13 mouse cellular contexts compared by ENCODE assay signal in genomic region chr6:125061493-125061892, GRCm38 (mm10). TPM values are rescaled to one million over a fixed set of nuclear protein-coding genes. Genes with fewer than 3 reads are reported as not detected.
A peak's percentile ranks its signal among the peaks of the same experiment; 100 is the strongest.
DNase-seq lines count a peak whose midpoint lies in the region; ATAC-seq and TF ChIP-seq lines count a peak whose summit lies in the region.
"Had no signal": no experiment of that assay in that cellular context is flagged by ENCODE, and none has a peak within 500 bp of the region (broad histone marks: within the 10 kb centered on the region; RNA-seq: fewer than 3 reads in every experiment).

No protein-coding gene starts in this region.

- no peak for TF ChIP-seq EP300 in lung, postnatal 0 days (IDR thresholded peaks at IDR 0.05)

- no peak for DNase-seq in heart, postnatal 14 days
- no peak for DNase-seq in lung, postnatal 0 days (ENCODE audit: low spot score)
- DNase-seq in embryonic facial prominence, embryonic 11.5 days (ENCODE audit: low spot score), result peak; percentile 29
- DNase-seq in adrenal gland, postnatal 4 days (ENCODE audit: low spot score in 2 of 2), result no peak
- no peak for DNase-seq in gastrocnemius, adult 8-10 months (ENCODE audit: low spot score in 2 of 2)
- DNase-seq: cerebellum, postnatal 14 days; gastrocnemius, postnatal 10 days; liver, embryonic 13.5 days; right cerebral cortex, postnatal 4 days had no signal

- intact Hi-C loops in heart, postnatal 14 days (cut with DNase I), result no loop called here

- H3K36me3 ChIP-seq in heart, embryonic 13.5 days, result no peaks in the 10 kb centered on the region
- H3K36me3 ChIP-seq in lung, embryonic 15.5 days, result no peaks in the 10 kb centered on the region
- H3K36me3 ChIP-seq in lung, postnatal 0 days (ENCODE audit: insufficient read depth, low read length), result 0 out of 2 replicates have a peak, but pooled peaks cover 3% of the 10 kb centered on the region
- H3K36me3 ChIP-seq in embryonic facial prominence, embryonic 11.5 days (replicated peaks; ENCODE audit: control insufficient read depth, insufficient read depth, low read depth, low read length), result no peaks in the 10 kb centered on the region
- H3K36me3 ChIP-seq: liver, embryonic 13.5 days had no signal

- H3K9ac ChIP-seq in heart, embryonic 13.5 days, result 0 out of 2 replicates have a peak overlapping the region, but pooled peaks have one; percentile 47
- no peak overlapping the region for H3K9ac ChIP-seq in lung, embryonic 15.5 days
- H3K9ac ChIP-seq in lung, postnatal 0 days (replicated peaks; ENCODE audit: low read depth), result no peak overlapping the region
- no peak overlapping the region; the same call in 1 of the 2 replicates for H3K9ac ChIP-seq in embryonic facial prominence, embryonic 11.5 days (replicated peaks; ENCODE audit: low read length)
- H3K9ac ChIP-seq: liver, embryonic 13.5 days had no signal

- no peak for ATAC-seq in heart, embryonic 13.5 days (ENCODE audit: extremely low read depth, insufficient number of reproducible peaks, low FRiP score, low TSS enrichment)
- ATAC-seq in lung, embryonic 15.5 days (ENCODE audit: borderline replicate concordance, extremely low read depth, low FRiP score, low TSS enrichment), result 0 out of 2 replicates have a peak, but pooled peaks have one; percentile 47
- no peak for ATAC-seq in lung, postnatal 0 days
- peak; percentile 69; the same call in 1 of the 2 replicates for ATAC-seq in embryonic facial prominence, embryonic 11.5 days (replicated peaks; ENCODE audit: insufficient number of reproducible peaks, low FRiP score, low TSS enrichment, low read depth)
- peak; percentile 24; the same call in 1 of the 2 replicates for ATAC-seq in megakaryocyte-erythroid progenitor cell, adult 5-6 weeks (replicated peaks; ENCODE audit: low FRiP score, low TSS enrichment, poor library complexity, severe bottlenecking)

- no peak for TF ChIP-seq CTCF in lung, postnatal 0 days (IDR thresholded peaks at IDR 0.05)

- no peak overlapping the region for H3K27ac ChIP-seq in heart, embryonic 13.5 days (replicated peaks)
- H3K27ac ChIP-seq in lung, embryonic 15.5 days, result no peak overlapping the region
- H3K27ac ChIP-seq in lung, postnatal 0 days (ENCODE audit: low read length), result no peak overlapping the region
- no peak overlapping the region for H3K27ac ChIP-seq in embryonic facial prominence, embryonic 11.5 days (replicated peaks; ENCODE audit: low read depth, low read length)
- H3K27ac ChIP-seq: left cerebral cortex, adult 2 months; liver, embryonic 13.5 days had no signal

- H3K27me3 ChIP-seq in heart, embryonic 13.5 days (replicated peaks), result peaks cover 34% of the 10 kb centered on the region
- H3K27me3 ChIP-seq in lung, embryonic 15.5 days, result no peaks in the 10 kb centered on the region
- no peaks in the 10 kb centered on the region for H3K27me3 ChIP-seq in lung, postnatal 0 days (replicated peaks; ENCODE audit: insufficient read depth, low read length)
- no peaks in the 10 kb centered on the region for H3K27me3 ChIP-seq in embryonic facial prominence, embryonic 11.5 days (ENCODE audit: control insufficient read depth, insufficient read depth, low read length)

- H3K4me3 ChIP-seq in heart, embryonic 13.5 days, result no peak overlapping the region
- no peak overlapping the region for H3K4me3 ChIP-seq in lung, embryonic 15.5 days
- no peak overlapping the region for H3K4me3 ChIP-seq in lung, postnatal 0 days (ENCODE audit: low read depth, low read length)
- H3K4me3 ChIP-seq in embryonic facial prominence, embryonic 11.5 days (ENCODE audit: low read depth, low read length), result no peak overlapping the region
- H3K4me3 ChIP-seq: left cerebral cortex, adult 2 months; liver, embryonic 13.5 days had no signal

- H3K4me1 ChIP-seq in heart, embryonic 13.5 days, result peaks cover 14% of the 10 kb centered on the region
- peaks cover 5% of the 10 kb centered on the region; the same call in 1 of the 2 replicates for H3K4me1 ChIP-seq in lung, embryonic 15.5 days
- H3K4me1 ChIP-seq in lung, postnatal 0 days (ENCODE audit: insufficient read depth, low read depth, low read length), result no peaks in the 10 kb centered on the region
- H3K4me1 ChIP-seq in embryonic facial prominence, embryonic 11.5 days (ENCODE audit: control insufficient read depth, insufficient read depth, low read length), result no peaks in the 10 kb centered on the region

- H3K9me3 ChIP-seq in heart, embryonic 13.5 days, result no peaks in the 10 kb centered on the region
- no peaks in the 10 kb centered on the region for H3K9me3 ChIP-seq in lung, embryonic 15.5 days
- H3K9me3 ChIP-seq in lung, postnatal 0 days (ENCODE audit: low read length), result no peaks in the 10 kb centered on the region
- no peaks in the 10 kb centered on the region for H3K9me3 ChIP-seq in embryonic facial prominence, embryonic 11.5 days (replicated peaks; ENCODE audit: control insufficient read depth, low read length)
- H3K9me3 ChIP-seq: liver, embryonic 13.5 days had no signal

- 13% methylated on average over 6 of the region's 6 CpGs for WGBS in heart, embryonic 13.5 days
- 22% methylated on average over 6 of the region's 6 CpGs for WGBS in lung, embryonic 15.5 days
- 25% methylated on average over 6 of the region's 6 CpGs for WGBS in lung, postnatal 0 days
- WGBS in embryonic facial prominence, embryonic 11.5 days, result 28% methylated on average over 6 of the region's 6 CpGs

- peak overlapping the region; percentile 25; the same call in 1 of the 2 replicates for H3K4me2 ChIP-seq in heart, embryonic 13.5 days
- H3K4me2 ChIP-seq in lung, embryonic 15.5 days, result no peak overlapping the region
- no peak overlapping the region for H3K4me2 ChIP-seq in lung, postnatal 0 days (replicated peaks; ENCODE audit: low read depth, low read length)
- H3K4me2 ChIP-seq in embryonic facial prominence, embryonic 11.5 days (ENCODE audit: low read depth, low read length), result no peak overlapping the region

RNA-seq across cellular contexts. Expression of gene Lpar5, which starts 6.2 kb away (rescaled TPM):
- polyA plus RNA-seq in heart, embryonic 13.5 days (2015; fragmentation: Nextera tagmentation; extraction: Ambion mirVana), result 0.24 and 0.63 TPM in 2 replicates
- under 1 TPM; 0.41 to 0.83 TPM for total RNA-seq in heart, postnatal 14 days (2021)
- polyA plus RNA-seq in lung, embryonic 15.5 days (2015; fragmentation: Nextera tagmentation; extraction: Ambion mirVana), result 0.38 and 0.69 TPM in 2 replicates
- polyA plus RNA-seq in lung, postnatal 0 days (2015; fragmentation: Nextera tagmentation; extraction: Ambion mirVana), result 0.19 and 0.44 TPM in 2 replicates
- 0.25 and 0.49 TPM in 2 replicates for polyA plus RNA-seq in embryonic facial prominence, embryonic 11.5 days (2014; fragmentation: Nextera tagmentation; extraction: Ambion mirVana)
- total RNA-seq in megakaryocyte-erythroid progenitor cell, adult 5-6 weeks (2014; fragmentation: Nextera tagmentation), result not detected in 2 replicates
- total RNA-seq in megakaryocyte-erythroid progenitor cell, adult 5-6 weeks (2017), result 4.3 TPM in 1 of 2 replicates, not detected in the other
- 1 to 10 TPM in 1 of 2 experiments, under 1 TPM in 1; 0.84 to 1.0 TPM for total RNA-seq in adrenal gland, postnatal 4 days (2021)
- total RNA-seq in gastrocnemius, adult 8-10 months (2022), result under 1 TPM in 1 of 4 experiments, not detected in 3; 0.20 TPM

RNA-seq across cellular contexts. Expression of gene Acrbp, which starts 12.0 kb away (rescaled TPM):
- polyA plus RNA-seq in heart, embryonic 13.5 days (2015; fragmentation: Nextera tagmentation; extraction: Ambion mirVana), result 5.4 and 6.6 TPM in 2 replicates
- 1 to 10 TPM; 3.8 to 4.5 TPM for total RNA-seq in heart, postnatal 14 days (2021)
- 10.8 and 12.9 TPM in 2 replicates for polyA plus RNA-seq in lung, embryonic 15.5 days (2015; fragmentation: Nextera tagmentation; extraction: Ambion mirVana)
- 4.1 and 4.4 TPM in 2 replicates for polyA plus RNA-seq in lung, postnatal 0 days (2015; fragmentation: Nextera tagmentation; extraction: Ambion mirVana)
- polyA plus RNA-seq in embryonic facial prominence, embryonic 11.5 days (2014; fragmentation: Nextera tagmentation; extraction: Ambion mirVana), result 10.0 and 12.5 TPM in 2 replicates
- 8.6 and 16.5 TPM in 2 replicates for total RNA-seq in megakaryocyte-erythroid progenitor cell, adult 5-6 weeks (2014; fragmentation: Nextera tagmentation)
- 0.95 and 8.6 TPM in 2 replicates for total RNA-seq in megakaryocyte-erythroid progenitor cell, adult 5-6 weeks (2017)
- total RNA-seq in adrenal gland, postnatal 4 days (2021), result 1 to 10 TPM; 7.3 to 8.0 TPM
- total RNA-seq in gastrocnemius, adult 8-10 months (2022), result 1 to 10 TPM in 3 of 4 experiments, under 1 TPM in 1; 0.97 to 2.5 (median 1.5) TPM

RNA-seq across cellular contexts. Expression of gene Ing4, which starts 21.9 kb away (rescaled TPM):
- polyA plus RNA-seq in heart, embryonic 13.5 days (2015; fragmentation: Nextera tagmentation; extraction: Ambion mirVana), result 78.2 and 91.2 TPM in 2 replicates
- total RNA-seq in heart, postnatal 14 days (2021), result 10 to 100 TPM; 40.6 to 41.9 TPM
- polyA plus RNA-seq in lung, embryonic 15.5 days (2015; fragmentation: Nextera tagmentation; extraction: Ambion mirVana), result 138 and 149 TPM in 2 replicates
- polyA plus RNA-seq in lung, postnatal 0 days (2015; fragmentation: Nextera tagmentation; extraction: Ambion mirVana), result 100 and 104 TPM in 2 replicates
- polyA plus RNA-seq in embryonic facial prominence, embryonic 11.5 days (2014; fragmentation: Nextera tagmentation; extraction: Ambion mirVana), result 141 and 145 TPM in 2 replicates
- 23.6 and 45.9 TPM in 2 replicates for total RNA-seq in megakaryocyte-erythroid progenitor cell, adult 5-6 weeks (2014; fragmentation: Nextera tagmentation)
- 43.0 and 51.1 TPM in 2 replicates for total RNA-seq in megakaryocyte-erythroid progenitor cell, adult 5-6 weeks (2017)
- total RNA-seq in adrenal gland, postnatal 4 days (2021), result 100 to 1,000 TPM; 118 TPM
- 10 to 100 TPM; 19.8 to 22.3 (median 20.7) TPM for total RNA-seq in gastrocnemius, adult 8-10 months (2022)

RNA-seq across cellular contexts. Expression of gene Chd4, which starts 34.3 kb away (rescaled TPM):
- 57.5 and 67.0 TPM in 2 replicates for polyA plus RNA-seq in heart, embryonic 13.5 days (2015; fragmentation: Nextera tagmentation; extraction: Ambion mirVana)
- 100 to 1,000 TPM; 141 to 145 TPM for total RNA-seq in heart, postnatal 14 days (2021)
- polyA plus RNA-seq in lung, embryonic 15.5 days (2015; fragmentation: Nextera tagmentation; extraction: Ambion mirVana), result 68.5 and 69.3 TPM in 2 replicates
- polyA plus RNA-seq in lung, postnatal 0 days (2015; fragmentation: Nextera tagmentation; extraction: Ambion mirVana), result 53.5 and 59.8 TPM in 2 replicates
- polyA plus RNA-seq in embryonic facial prominence, embryonic 11.5 days (2014; fragmentation: Nextera tagmentation; extraction: Ambion mirVana), result 93.2 and 94.5 TPM in 2 replicates
- total RNA-seq in megakaryocyte-erythroid progenitor cell, adult 5-6 weeks (2014; fragmentation: Nextera tagmentation), result 153 and 188 TPM in 2 replicates
- total RNA-seq in megakaryocyte-erythroid progenitor cell, adult 5-6 weeks (2017), result 438 and 492 TPM in 2 replicates
- total RNA-seq in adrenal gland, postnatal 4 days (2021), result 100 to 1,000 TPM; 227 to 264 TPM
- 10 to 100 TPM; 72.6 to 77.3 (median 74.3) TPM for total RNA-seq in gastrocnemius, adult 8-10 months (2022)

RNA-seq across cellular contexts. Expression of gene Zfp384, which starts 52.5 kb away (rescaled TPM):
- 9.3 and 10.1 TPM in 2 replicates for polyA plus RNA-seq in heart, embryonic 13.5 days (2015; fragmentation: Nextera tagmentation; extraction: Ambion mirVana)
- total RNA-seq in heart, postnatal 14 days (2021), result 10 to 100 TPM; 24.4 to 24.8 TPM
- 21.3 and 24.4 TPM in 2 replicates for polyA plus RNA-seq in lung, embryonic 15.5 days (2015; fragmentation: Nextera tagmentation; extraction: Ambion mirVana)
- 8.6 and 9.9 TPM in 2 replicates for polyA plus RNA-seq in lung, postnatal 0 days (2015; fragmentation: Nextera tagmentation; extraction: Ambion mirVana)
- 7.7 and 10.6 TPM in 2 replicates for polyA plus RNA-seq in embryonic facial prominence, embryonic 11.5 days (2014; fragmentation: Nextera tagmentation; extraction: Ambion mirVana)
- 67.0 and 86.8 TPM in 2 replicates for total RNA-seq in megakaryocyte-erythroid progenitor cell, adult 5-6 weeks (2014; fragmentation: Nextera tagmentation)
- 18.5 and 18.6 TPM in 2 replicates for total RNA-seq in megakaryocyte-erythroid progenitor cell, adult 5-6 weeks (2017)
- total RNA-seq in adrenal gland, postnatal 4 days (2021), result 10 to 100 TPM; 60.6 to 67.6 TPM
- total RNA-seq in gastrocnemius, adult 8-10 months (2022), result 10 to 100 TPM; 24.3 to 29.7 (median 27.4) TPM

Comparison
In these comparisons a context has a peak if more than half of its experiments do, and no peak if none do; other contexts are left out.
1. ATAC-seq: peak in lung, embryonic 15.5 days (single experiment), embryonic facial prominence, embryonic 11.5 days (single experiment) and megakaryocyte-erythroid progenitor cell, adult 5-6 weeks (single experiment); none in heart, embryonic 13.5 days (single experiment) and lung, postnatal 0 days (single experiment).